Mouse (Mus musculus): ENCODE measurements around the gene Eps8.
A peak's percentile ranks its signal among the peaks of the same experiment; 100 is the strongest.
"Not testable (repeated sequence)": the region's sequence is repeated elsewhere in the genome, so short reads cannot be mapped to it uniquely, and the experiment has no call there.

The Eps8 gene

DNA sequence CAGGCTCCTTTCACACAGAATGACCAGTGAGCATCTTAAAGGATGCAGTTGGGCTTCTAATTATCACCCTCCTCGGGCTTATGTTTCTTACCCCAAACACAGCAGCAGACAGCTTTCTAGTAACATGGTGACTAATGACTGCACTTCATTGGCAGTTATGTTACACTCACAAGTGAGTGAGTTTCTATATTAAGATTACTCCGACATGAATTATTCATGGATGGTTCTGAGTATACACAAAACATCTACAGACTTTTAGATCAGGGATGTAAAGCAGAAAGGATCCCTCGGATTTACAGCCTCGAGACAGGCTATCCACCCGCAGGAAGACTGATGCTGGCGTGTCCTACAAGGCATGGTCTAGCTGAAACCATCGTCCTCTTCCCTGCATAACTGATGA, 171.8 kb downstream of the Eps8 start:
- no peak for DNase-seq (ENCODE audit: low spot score in 2 of 2)

- not testable (repeated sequence) for DNase-seq (ENCODE audit: low spot score in 2 of 2)
Observed at GRCm38 (mm10) chr6:137475695-137476094, 179.0 kb downstream of the Eps8 start.

DNA sequence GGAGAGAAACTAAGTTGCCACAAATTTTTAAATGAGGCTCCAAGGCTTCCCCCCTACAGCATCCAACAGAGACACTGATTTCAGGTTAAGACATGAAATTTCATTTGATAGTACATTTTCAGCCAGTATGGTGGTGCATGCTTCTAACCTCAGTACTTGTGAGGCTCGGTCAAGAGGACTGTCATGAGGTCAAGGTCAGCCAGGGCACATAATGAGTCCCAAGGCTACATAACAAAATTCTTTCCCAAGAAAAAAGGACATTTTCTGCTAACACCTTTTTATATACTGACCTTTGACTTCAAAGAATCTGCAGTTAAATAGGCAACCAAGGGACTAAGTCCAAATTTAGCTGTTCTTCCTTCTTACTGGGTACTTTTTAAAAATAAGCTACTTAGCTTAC, 181.2 kb downstream of the Eps8 start:
- no peak for DNase-seq (ENCODE audit: low spot score in 2 of 2)

GRCm38 (mm10) chr6:137472129-137472528, 182.5 kb downstream of the Eps8 start:
- no peak for DNase-seq (ENCODE audit: low spot score in 2 of 2)

DNA sequence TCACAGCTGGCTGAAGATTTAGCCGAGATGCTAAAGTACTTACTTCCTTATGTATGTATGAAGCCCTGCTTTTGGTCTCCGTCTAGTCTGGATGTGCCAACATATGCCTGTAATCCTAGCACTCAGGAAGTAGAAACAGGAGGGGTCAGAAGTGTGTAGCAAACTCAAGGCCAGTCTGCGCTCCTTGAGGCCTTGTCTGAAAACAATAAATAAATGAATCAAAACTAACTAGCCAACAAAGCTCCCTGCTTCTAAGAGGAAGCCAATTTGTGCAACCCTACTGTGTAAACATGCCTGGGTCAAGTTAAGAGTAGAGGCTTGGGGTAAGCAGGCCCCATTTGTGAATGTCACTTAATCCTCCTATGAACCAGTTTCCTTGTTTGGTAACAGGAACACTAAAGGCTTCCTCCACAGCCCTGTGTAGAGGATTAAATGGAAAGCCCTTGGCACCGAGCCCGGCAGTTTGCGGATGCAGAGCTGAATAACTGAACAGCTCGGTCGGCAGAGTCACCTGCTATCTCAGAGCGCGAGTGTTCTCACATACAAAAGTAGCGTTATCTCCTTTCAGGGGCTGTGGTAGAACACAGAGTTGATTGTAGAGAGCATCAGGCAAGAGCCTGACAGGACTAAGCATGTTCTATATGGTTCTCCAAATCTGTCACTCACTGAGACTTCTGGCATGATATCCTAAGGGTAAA, 183.6 kb downstream of the Eps8 start:
- peak; percentile 72 to 86 for DNase-seq (ENCODE audit: low spot score in 2 of 2)

DNA sequence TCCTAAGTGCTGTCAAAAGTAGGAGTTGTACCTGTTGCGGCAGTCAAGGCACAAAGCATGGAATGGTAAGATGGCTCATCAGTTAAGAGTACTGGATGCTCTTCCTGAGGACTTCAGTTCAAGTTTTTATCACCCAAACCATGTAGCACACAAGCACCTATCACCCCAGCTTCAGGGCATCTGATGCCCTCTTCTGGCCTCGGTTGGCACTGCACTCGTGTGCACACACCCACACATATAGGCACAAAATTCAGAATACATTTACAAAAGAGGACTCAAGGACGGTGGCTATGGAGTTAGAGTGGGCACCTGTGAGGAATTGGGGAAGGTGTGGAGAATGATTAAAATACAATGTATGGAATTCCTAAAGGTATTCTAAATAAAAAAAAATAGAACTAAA, 185.1 kb downstream of the Eps8 start:
- DNase-seq (ENCODE audit: low spot score in 2 of 2): no peak

DNA sequence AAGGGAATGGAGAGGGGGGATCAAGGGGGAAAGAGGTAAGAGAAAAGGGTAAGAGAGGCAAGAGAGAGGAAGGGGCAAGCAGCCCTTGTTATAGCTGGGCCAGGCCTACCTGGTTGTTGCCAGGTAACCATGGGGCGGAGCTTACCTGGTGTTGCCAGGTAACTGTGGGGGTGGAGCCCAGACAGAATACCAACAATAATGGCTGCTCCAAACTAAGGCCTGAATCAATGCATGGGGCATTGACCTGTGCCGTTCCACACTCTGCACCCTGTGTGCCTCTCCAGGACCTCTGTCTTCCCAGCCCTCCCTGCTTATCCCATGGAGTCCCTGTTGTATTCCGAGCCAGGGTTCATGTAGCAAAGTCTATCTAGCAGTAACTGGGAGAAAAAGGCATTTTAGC, 187.0 kb downstream of the Eps8 start:
- DNase-seq (ENCODE audit: low spot score in 2 of 2): no peak

- DNase-seq (ENCODE audit: low spot score in 2 of 2): no peak
Observed at GRCm38 (mm10) chr6:137466256-137466655, 188.4 kb downstream of the Eps8 start.

GRCm38 (mm10) chr6:137465253-137465652, 189.4 kb downstream of the Eps8 start:
- DNase-seq (ENCODE audit: low spot score in 2 of 2): no peak

DNA sequence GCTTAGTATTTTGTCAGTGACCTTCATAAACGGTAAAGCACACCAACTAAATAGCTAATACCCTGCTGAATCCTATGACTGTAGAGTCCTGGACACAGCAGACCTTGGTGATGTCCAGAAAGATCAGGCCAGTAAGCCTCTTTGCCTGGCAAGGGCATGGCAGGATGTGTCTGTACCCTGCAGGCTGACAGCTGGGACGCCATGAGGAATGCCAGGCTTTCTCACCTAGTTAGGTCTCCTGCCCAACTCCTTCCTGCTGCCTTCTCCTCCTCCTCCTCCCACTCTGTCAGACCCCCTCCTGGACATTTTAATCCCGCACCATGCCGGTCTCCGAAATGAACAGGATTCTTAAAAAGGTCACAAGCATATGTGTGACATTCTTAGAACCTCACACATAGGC, 190.9 kb downstream of the Eps8 start:
- no peak for DNase-seq (ENCODE audit: low spot score in 2 of 2)

GRCm38 (mm10) chr6:137458136-137458535, 196.5 kb downstream of the Eps8 start:
- no peak for DNase-seq (ENCODE audit: low spot score in 2 of 2)

GRCm38 (mm10) chr6:137457210-137457609, 197.5 kb downstream of the Eps8 start:
- DNase-seq (ENCODE audit: low spot score in 2 of 2): no peak

GRCm38 (mm10) chr6:137456064-137456463, 198.6 kb downstream of the Eps8 start:
- DNase-seq (ENCODE audit: low spot score in 2 of 2): no peak

DNA sequence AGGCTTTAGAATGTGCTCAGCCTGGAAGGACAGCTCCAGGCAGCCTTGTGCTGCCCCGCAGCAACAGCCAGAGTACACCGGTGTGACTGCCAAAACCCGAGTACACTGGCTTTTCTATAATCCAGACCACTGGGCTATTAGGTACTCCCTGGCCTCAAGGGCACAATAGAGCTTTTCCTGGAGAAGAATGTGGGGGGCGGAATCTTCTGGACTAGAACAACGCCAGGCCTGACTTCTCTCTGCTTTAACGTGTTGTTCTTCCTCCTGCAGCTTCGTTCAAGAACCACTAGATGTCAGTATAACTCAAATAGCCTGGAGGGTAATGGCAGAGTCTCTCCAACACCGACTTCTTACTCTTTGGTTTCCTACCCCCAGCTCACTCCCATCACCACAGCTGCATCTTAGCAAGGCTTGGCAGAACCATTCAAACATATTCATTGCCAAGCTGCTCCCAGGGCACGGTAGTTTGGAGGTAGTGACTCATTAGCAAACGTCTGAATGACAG, 199.1 kb downstream of the Eps8 start:
- peak; percentile 19 to 45 for DNase-seq (ENCODE audit: low spot score in 2 of 2)

DNA sequence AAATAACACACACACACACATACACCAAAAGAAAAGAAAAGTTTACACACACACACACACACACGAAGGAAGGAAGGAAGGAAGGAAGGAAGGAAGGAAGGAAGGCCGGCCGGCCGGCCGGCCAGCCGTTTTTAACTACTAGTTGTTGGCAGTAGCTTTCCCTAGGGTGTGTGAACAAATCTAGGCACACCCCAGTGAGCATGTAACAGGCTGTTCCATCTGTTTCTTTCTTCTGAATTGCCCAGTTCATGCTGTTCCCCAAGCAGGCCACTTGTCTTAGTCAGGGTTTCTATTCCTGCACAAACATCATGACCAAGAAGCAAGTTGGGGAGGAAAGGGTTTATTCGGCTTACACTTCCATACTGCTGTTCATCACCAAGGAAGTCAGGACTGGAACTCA, 208.6 kb downstream of the Eps8 start:
- DNase-seq (ENCODE audit: low spot score in 2 of 2): not testable (repeated sequence)

DNA sequence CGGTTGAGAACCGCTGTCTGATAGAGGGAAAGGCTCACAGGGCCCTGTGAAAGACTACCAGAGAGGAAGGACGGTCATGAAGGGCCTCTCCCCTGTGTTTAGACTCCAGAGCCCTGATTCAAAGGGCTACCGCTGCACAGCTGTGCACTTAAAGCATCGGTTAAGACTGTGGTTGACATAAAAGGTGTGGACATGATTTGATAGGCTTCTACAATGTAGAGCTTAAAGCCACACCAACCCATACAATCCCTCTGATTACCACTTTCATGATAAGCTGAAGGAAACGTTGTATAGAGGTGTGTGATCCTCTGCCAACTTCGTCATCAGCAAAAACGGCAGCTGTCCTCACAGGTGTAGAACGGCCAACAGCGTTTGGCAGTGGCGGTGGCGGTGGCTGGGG, 211.6 kb downstream of the Eps8 start:
- DNase-seq (ENCODE audit: low spot score in 2 of 2): no peak

- peak; percentile 30 to 39 for DNase-seq (ENCODE audit: low spot score in 2 of 2)
Observed at GRCm38 (mm10) chr6:137440559-137441486, 213.9 kb downstream of the Eps8 start.

DNA sequence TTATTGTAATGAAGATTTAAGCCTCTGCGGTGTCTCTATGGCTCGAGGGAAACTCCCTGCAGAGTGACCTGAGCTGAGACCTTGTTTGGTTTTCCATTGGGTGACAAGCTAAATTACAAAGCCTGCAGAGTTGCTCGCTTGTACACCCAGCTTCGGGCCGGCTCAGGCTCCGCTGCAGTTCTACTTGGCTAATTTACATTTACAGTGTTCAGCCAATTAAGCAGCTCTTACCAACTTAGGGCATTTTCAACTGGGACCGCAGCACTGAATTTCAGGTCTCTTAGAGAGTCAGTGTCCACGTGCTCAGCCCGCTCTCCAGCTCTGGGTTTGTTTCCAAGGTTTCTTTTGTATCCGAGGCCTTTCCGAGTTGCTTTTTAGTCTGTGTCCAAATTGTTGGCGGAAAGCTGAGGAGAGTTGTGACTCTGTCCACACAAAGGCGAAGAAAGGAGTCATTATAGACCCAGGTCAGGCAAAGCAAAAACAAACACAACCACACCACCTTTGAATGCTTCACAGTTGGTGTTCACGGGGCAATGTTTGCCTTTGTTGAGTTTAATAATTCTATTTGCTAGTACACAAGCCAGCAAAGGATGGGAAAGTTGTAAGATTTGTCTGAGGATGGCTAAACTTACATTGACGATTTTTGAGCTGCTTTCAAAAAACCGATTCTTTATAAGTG, 216.6 kb downstream of the Eps8 start:
- peak in 1 of 2 experiments; percentile 14 for DNase-seq (ENCODE audit: low spot score in 2 of 2)

DNA sequence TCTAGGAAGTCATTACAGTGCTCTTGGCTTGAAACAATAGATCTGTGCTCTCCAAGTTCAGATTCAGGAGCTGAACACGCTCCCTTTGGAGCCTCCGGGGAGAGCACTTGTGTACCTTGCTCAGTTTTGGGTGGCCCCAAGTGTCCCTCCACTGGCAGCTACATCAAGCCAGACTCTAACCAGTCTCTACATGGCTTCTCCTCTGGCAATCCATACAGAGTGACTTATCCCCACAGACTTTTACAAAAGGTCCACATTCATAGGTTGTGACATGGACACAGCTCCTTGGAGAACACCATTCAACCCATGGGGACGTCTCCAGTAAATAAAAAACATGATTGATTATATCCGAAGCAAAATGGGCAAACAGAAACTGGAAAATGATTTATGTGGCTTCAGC, 217.2 kb downstream of the Eps8 start:
- no peak for DNase-seq (ENCODE audit: low spot score in 2 of 2)

GRCm38 (mm10) chr6:137433521-137434137, 221.0 kb downstream of the Eps8 start:
- no peak for DNase-seq (ENCODE audit: low spot score in 2 of 2)

All from frontal cortex, postnatal 36 days (tissue).